Comparison of ENCODE assay signal across 8 mouse cellular contexts in genomic region chr13:64100186-64100585, GRCm38 (mm10). TPM values are rescaled to one million over a fixed set of nuclear protein-coding genes. Genes with fewer than 3 reads are reported as not detected.
DNase-seq lines count a peak whose midpoint lies in the region; ATAC-seq and TF ChIP-seq lines count a peak whose summit lies in the region.
"Had no signal": no experiment of that assay in that cellular context is flagged by ENCODE, and none has a peak within 500 bp of the region (broad histone marks: within the 10 kb centered on the region; RNA-seq: fewer than 3 reads in every experiment).

No protein-coding gene starts in this region.

- no peaks in the 10 kb centered on the region for H3K27me3 ChIP-seq in E14TG2a.4 (ENCODE audit: insufficient read depth, low read length)
- H3K27me3 ChIP-seq in neural tube, embryonic 11.5 days (ENCODE audit: control insufficient read depth, insufficient read depth, low read length) = no peaks in the 10 kb centered on the region
- H3K27me3 ChIP-seq: lung, embryonic 15.5 days had no signal

- TF ChIP-seq CTCF in E14TG2a.4 (conservative IDR thresholded peaks at IDR 0.05; ENCODE audit: low read length) = peak; percentile 99

- 68% methylated on average over 3 of the region's 3 CpGs for WGBS in neural tube, embryonic 11.5 days

- H3K9me3 ChIP-seq in E14TG2a.4 (ENCODE audit: low read length) = no peaks in the 10 kb centered on the region
- no peaks in the 10 kb centered on the region for H3K9me3 ChIP-seq in neural tube, embryonic 11.5 days (ENCODE audit: control insufficient read depth, low read length)
- H3K9me3 ChIP-seq: lung, embryonic 15.5 days had no signal

- peak; percentile 38; the same call in 1 of the 2 replicates for ATAC-seq in neural tube, embryonic 11.5 days (ENCODE audit: insufficient read depth, low FRiP score, low TSS enrichment)

- DNase-seq in layer of hippocampus, adult 11-12 months (ENCODE audit: low spot score) = peak; percentile 30
- no peak for DNase-seq in layer of hippocampus, adult 9-11 months
- DNase-seq in ZHBTc4 (ENCODE audit: low read depth, low spot score) = peak; percentile 53
- peak; percentile 43 to 71 for DNase-seq in heart, postnatal 10 days
- DNase-seq in layer of hippocampus, postnatal 25 days (ENCODE audit: extremely low spot score in 1 of 2, low spot score in 1 of 2) = peak; percentile 18 to 70
- DNase-seq in neural tube, embryonic 11.5 days (ENCODE audit: low spot score) = peak; percentile 46

- no peaks in the 10 kb centered on the region for H3K36me3 ChIP-seq in E14TG2a.4 (ENCODE audit: insufficient read depth, low read length)
- H3K36me3 ChIP-seq in neural tube, embryonic 11.5 days (ENCODE audit: control insufficient read depth, insufficient read depth, low read length) = no peaks in the 10 kb centered on the region
- H3K36me3 ChIP-seq: lung, embryonic 15.5 days had no signal

- peaks cover 16% of the 10 kb centered on the region; the same call in 1 of the 2 replicates for H3K4me1 ChIP-seq in E14TG2a.4 (replicated peaks; ENCODE audit: low read depth, low read length)
- no peaks in the 10 kb centered on the region for H3K4me1 ChIP-seq in neural tube, embryonic 11.5 days (ENCODE audit: control insufficient read depth, insufficient read depth, low read length)
- H3K4me1 ChIP-seq: lung, embryonic 15.5 days had no signal

- no peak overlapping the region for H3K9ac ChIP-seq in neural tube, embryonic 11.5 days (ENCODE audit: low read length)
- H3K9ac ChIP-seq: lung, embryonic 15.5 days had no signal

- no peak overlapping the region for H3K4me3 ChIP-seq in E14TG2a.4 (replicated peaks; ENCODE audit: low read length)
- no peak overlapping the region for H3K4me3 ChIP-seq in neural tube, embryonic 11.5 days (ENCODE audit: low read depth, low read length)
- H3K4me3 ChIP-seq: lung, embryonic 15.5 days had no signal

- no peak overlapping the region for H3K4me2 ChIP-seq in neural tube, embryonic 11.5 days (ENCODE audit: low read depth)
- H3K4me2 ChIP-seq: lung, embryonic 15.5 days had no signal

- intact Hi-C loops in heart, postnatal 10 days (cut with DNase I) = loop anchor here (1.0 to 2.0 kb wide), 3 partner anchors 29 to 206 kb away; partner anchors contain the start of gene Slc35d2

- H3K27ac ChIP-seq in neural tube, embryonic 11.5 days (ENCODE audit: low read depth, low read length) = no peak overlapping the region
- H3K27ac ChIP-seq: lung, embryonic 15.5 days had no signal

RNA-seq across cellular contexts. Expression of gene Hsd17b3, which starts 11.2 kb away (rescaled TPM):
- total RNA-seq in heart, postnatal 10 days (2021) = not detected
- not detected for total RNA-seq in layer of hippocampus, postnatal 25 days (2021)
- not detected in 2 replicates for polyA plus RNA-seq in neural tube, embryonic 11.5 days (2014; fragmentation: Nextera tagmentation; extraction: Ambion mirVana)
- polyA plus RNA-seq: lung, embryonic 15.5 days had no signal

RNA-seq across cellular contexts. Expression of gene Slc35d2, which starts 29.0 kb away (rescaled TPM):
- total RNA-seq in heart, postnatal 10 days (2021) = 1 to 10 TPM; 3.0 to 6.0 TPM
- total RNA-seq in layer of hippocampus, postnatal 25 days (2021) = 1 to 10 TPM in 1 of 2 experiments, under 1 TPM in 1; 0.69 to 1.0 TPM
- polyA plus RNA-seq in neural tube, embryonic 11.5 days (2014; fragmentation: Nextera tagmentation; extraction: Ambion mirVana) = 3.8 and 7.4 TPM in 2 replicates

RNA-seq across cellular contexts. Expression of gene Zfp367, which starts 52.8 kb away (rescaled TPM):
- total RNA-seq in heart, postnatal 10 days (2021) = 10 to 100 TPM; 27.0 to 28.9 TPM
- 10 to 100 TPM; 12.6 to 15.9 TPM for total RNA-seq in layer of hippocampus, postnatal 25 days (2021)
- polyA plus RNA-seq in neural tube, embryonic 11.5 days (2014; fragmentation: Nextera tagmentation; extraction: Ambion mirVana) = 14.3 and 15.4 TPM in 2 replicates
